Mouse (Mus musculus): ENCODE measurements around the gene Vdr. TPM values are rescaled to one million over a fixed set of nuclear protein-coding genes. Genes with fewer than 3 reads are reported as not detected.

Gene Vdr
- polyA plus RNA-seq, 1 experiment from 2014 or later: 0.22 TPM

DNA sequence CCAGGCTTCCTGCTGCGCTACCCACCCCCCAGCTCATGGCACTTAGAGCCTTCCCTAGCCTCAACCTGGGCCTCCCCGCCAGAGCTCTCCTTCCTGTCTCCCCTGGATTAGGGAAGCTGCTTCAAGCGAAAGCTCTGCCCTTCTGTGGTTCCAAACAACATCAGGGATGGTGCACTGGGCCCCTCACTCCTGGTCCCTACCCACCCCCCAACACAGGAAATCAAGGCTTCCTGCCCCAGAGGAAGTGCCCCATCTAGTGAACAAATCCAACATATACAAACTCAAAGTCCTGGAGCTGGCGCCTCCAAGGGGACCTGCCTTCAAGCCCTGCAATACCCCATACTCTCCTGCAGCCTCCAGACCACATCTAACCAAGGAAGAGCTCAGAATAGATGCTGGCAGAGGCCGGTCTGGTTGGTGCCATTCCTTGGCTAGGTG lies 81.5 kb downstream of the Vdr start:
- peak overlapping the region; percentile 64 for H3K27ac ChIP-seq
- peak overlapping the region; percentile 8; the same call in 1 of the 2 replicates for H3K9ac ChIP-seq
- 29% methylated on average over 5 of the region's 5 CpGs for WGBS (ENCODE audit: insufficient replicate concordance)
- H3K27me3 ChIP-seq: peaks cover 40% of the 10 kb centered on the region
- H3K4me3 ChIP-seq (replicated peaks): peak overlapping the region; percentile 74; the same call in 1 of the 2 replicates
- no peak for DNase-seq
- H3K9me3 ChIP-seq (replicated peaks): no peaks in the 10 kb centered on the region
- 0 out of 2 replicates have a peak, but pooled peaks cover 3% of the 10 kb centered on the region for H3K36me3 ChIP-seq
- peaks cover 97% of the 10 kb centered on the region for H3K4me1 ChIP-seq (replicated peaks)
- no peak for ATAC-seq (ENCODE audit: low read depth)
- peak overlapping the region; percentile 94 for H3K4me2 ChIP-seq

DNA sequence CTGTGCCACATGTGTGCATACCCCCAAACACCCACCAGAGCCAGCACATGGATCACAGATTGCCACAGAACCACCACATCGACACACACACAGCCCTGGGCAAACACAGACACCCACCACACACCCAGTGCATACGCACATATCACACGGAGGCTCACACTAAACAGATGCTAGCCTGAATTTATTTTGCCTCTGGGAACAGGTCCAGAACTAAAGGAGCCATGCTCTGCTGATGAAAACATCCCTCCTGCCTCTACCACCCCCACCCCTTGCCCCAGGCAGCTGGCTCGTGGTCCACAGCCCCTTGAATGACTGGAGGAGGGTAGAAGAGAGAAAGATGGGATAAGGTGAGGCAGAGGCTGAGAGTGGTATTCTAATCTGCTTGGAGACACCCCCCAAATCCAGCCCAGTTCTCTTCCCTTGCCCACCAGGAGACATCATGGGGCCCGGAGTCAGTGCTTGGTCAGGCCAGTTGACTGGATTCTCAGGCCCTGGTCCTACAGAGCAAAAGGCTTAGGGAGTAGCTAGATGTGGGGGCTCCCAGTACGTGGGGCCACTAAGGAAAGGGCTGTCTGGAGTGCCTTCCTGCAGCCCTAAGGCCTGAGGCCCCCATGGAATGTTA lies 82.1 kb downstream of the Vdr start:
- H3K4me2 ChIP-seq: peak overlapping the region; percentile 94
- H3K9ac ChIP-seq: peak overlapping the region; percentile 8; the same call in 1 of the 2 replicates
- peaks cover 38% of the 10 kb centered on the region for H3K27me3 ChIP-seq
- no peaks in the 10 kb centered on the region for H3K9me3 ChIP-seq (replicated peaks)
- ATAC-seq (ENCODE audit: low read depth): no peak
- peaks cover 97% of the 10 kb centered on the region for H3K4me1 ChIP-seq (replicated peaks)
- H3K27ac ChIP-seq: peak overlapping the region; percentile 64
- 0 out of 2 replicates have a peak, but pooled peaks cover 4% of the 10 kb centered on the region for H3K36me3 ChIP-seq
- peak overlapping the region; percentile 74; the same call in 1 of the 2 replicates for H3K4me3 ChIP-seq (replicated peaks)
- no peak for DNase-seq
- 34% methylated on average over 6 of the region's 6 CpGs for WGBS (ENCODE audit: insufficient replicate concordance)

DNA sequence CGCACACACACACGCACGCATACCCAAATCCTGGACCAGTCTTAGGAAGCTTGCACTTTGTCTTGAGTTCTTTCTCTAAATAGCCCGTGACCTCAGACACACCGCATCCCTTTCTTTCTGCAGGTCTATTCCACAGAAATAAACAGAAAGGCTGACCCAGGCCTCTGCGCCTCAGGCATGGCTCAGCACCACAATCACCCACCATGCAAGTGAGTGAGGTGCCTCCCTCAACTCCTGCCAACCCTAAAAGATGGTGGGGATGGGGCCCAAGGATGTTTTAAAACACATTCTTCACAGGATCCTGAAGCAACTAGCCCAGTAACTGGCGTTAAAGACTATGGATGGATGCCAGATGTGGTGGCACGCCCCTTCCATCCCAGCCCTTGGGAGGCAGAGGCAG lies 83.0 kb downstream of the Vdr start:
- Histone ChIP-seq H3K4me1 (replicated peaks) (peaks cover 98% of the 10 kb centered on the region), H3K9me3 (replicated peaks) (no peaks in the 10 kb centered on the region), H3K9ac (no peak overlapping the region), H3K27me3 (peaks cover 29% of the 10 kb centered on the region), H3K4me2 (no peak overlapping the region), H3K4me3 (replicated peaks) (no peak overlapping the region), H3K27ac (no peak overlapping the region), H3K36me3 (0 out of 2 replicates have a peak, but pooled peaks cover 4% of the 10 kb centered on the region)
- DNase-seq (no peak), ATAC-seq (ENCODE audit: low read depth) (no peak)
- WGBS (ENCODE audit: insufficient replicate concordance): 81% methylated on average over 8 of the region's 8 CpGs

DNA sequence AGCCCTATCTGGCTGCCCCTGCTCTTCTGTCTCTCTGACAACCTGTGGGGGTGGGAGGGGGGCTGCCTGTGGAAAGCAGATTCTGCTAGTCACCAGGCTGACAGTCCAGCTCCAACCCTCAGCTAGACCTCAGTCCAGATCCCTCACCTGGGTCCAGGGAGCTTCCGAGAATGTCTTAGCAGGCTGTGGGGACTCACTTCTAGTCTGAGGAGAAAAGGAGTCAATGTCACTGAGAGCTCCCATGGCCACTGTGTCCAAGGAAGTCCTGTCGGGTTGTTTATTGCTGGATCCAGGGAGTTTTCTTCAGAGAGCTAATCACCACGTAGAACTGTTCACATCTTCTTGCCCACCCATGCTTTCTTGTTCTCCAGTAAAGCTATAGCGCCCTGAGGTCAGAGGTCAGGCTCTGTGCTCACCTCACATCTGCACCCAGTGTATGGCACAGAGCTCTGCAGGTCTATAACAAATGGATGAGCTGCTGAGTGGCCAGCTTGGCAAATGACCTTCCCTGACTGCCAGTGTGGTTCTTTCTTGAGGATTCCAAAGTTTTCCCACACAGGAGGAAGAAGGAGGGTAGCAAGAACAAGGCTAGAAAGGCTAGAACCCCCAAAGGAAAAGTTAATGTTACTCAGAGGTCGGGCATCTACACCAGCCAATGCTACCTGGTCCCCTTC lies 83.7 kb downstream of the Vdr start:
- no peak for ATAC-seq (ENCODE audit: low read depth)
- H3K4me3 ChIP-seq (replicated peaks): peak overlapping the region; percentile 60; the same call in 1 of the 2 replicates
- 0 out of 2 replicates have a peak, but pooled peaks cover 4% of the 10 kb centered on the region for H3K36me3 ChIP-seq
- no peak for DNase-seq
- H3K27ac ChIP-seq: peak overlapping the region; percentile 76; the same call in 1 of the 2 replicates
- WGBS (ENCODE audit: insufficient replicate concordance): 54% methylated on average over 5 of the region's 5 CpGs
- peaks cover 98% of the 10 kb centered on the region for H3K4me1 ChIP-seq (replicated peaks)
- H3K27me3 ChIP-seq: peaks cover 22% of the 10 kb centered on the region
- H3K9ac ChIP-seq: peak overlapping the region; percentile 72
- no peaks in the 10 kb centered on the region for H3K9me3 ChIP-seq (replicated peaks)
- peak overlapping the region; percentile 87 for H3K4me2 ChIP-seq

DNA sequence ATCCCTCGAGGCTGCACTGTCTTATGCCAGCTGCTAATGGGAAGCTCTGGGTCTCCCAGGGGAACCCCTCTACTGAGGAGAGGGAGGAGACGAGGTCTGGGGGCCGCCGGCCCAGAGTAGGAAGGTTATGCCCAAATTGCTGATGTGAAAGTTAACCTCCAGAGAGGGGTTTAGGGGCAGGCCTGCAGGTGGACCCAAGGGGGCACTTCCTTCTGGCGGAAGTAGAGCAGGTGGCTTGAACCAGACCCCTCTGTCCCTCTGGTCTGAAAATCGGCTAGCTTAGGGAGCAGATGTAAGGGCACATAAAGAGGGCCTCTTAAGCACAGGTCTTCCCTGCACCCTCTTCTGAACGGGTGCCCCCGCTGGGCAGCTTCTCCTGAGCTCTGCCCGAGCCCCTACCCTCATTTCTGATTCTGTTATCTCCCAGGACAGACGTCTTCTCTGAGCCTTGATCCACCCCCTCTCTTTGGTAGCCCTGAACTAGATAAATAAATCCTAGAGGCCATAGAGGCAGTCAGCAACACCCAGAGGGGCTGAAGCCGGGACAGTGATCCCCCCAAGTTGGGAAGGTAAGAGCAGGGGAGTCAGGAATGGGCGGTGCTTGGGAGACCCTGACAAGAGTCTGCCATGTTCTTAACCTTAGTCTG lies 84.4 kb downstream of the Vdr start:
- peaks cover 16% of the 10 kb centered on the region for H3K27me3 ChIP-seq
- H3K9ac ChIP-seq: peak overlapping the region; percentile 72
- no peak for DNase-seq
- peak; percentile 40 for ATAC-seq (ENCODE audit: low read depth)
- 15% methylated on average over 12 of the region's 12 CpGs for WGBS (ENCODE audit: insufficient replicate concordance)
- H3K9me3 ChIP-seq (replicated peaks): no peaks in the 10 kb centered on the region
- H3K36me3 ChIP-seq: 0 out of 2 replicates have a peak, but pooled peaks cover 4% of the 10 kb centered on the region
- H3K4me2 ChIP-seq: peak overlapping the region; percentile 87
- H3K27ac ChIP-seq: peak overlapping the region; percentile 76
- H3K4me1 ChIP-seq (replicated peaks): peaks cover 98% of the 10 kb centered on the region
- H3K4me3 ChIP-seq (replicated peaks): peak overlapping the region; percentile 60

DNA sequence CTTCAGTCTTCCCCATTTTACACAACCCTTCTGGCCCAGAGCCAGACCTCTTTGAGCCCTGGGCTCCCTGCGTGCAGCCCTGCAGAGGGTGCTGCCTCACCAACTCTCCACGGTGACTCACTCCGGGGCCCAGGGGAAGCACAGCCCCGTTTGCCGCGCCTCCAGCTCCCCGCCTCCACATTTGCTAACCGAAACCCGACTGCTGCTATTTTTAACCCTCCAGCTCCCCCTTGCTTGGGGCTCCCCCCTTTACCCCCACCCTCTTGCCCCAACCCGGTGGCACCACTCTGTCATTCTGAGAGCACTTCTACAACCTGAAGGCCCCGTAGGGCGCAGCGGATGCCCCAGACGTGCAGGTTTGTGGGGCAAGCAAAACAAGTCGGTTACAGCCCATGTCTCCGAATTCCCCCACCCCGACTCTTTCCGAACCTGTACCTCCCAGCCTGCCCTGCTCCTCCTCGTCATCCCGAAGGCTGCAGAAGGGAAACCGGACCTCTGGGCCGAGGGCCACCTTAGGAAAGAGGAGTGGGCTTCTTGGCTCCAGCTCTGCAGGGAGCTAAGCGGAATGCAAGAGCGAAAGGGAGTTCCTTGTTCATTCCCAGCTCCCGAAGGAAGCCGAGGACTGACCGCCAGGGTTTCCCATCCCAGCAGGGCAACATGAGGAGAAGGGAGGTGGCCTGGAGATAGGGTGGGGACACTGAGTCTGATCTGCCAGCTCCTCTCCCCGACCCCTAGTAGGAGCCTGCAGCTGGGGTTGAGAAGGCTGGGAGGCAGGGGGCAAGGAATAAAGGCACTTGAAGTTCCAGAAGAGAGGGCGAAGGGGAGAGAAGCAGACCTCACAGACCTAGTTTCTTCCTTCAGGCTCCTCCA lies 85.1 kb downstream of the Vdr start:
- peak overlapping the region; percentile 60 for H3K4me3 ChIP-seq (replicated peaks)
- DNase-seq (peak; percentile 68), ATAC-seq (ENCODE audit: low read depth) (peak; percentile 80)
- peak overlapping the region; percentile 76 for H3K27ac ChIP-seq
- peaks cover 8% of the 10 kb centered on the region for H3K27me3 ChIP-seq
- H3K9ac ChIP-seq: peak overlapping the region; percentile 72
- WGBS (ENCODE audit: insufficient replicate concordance): 9% methylated on average over 29 of the region's 29 CpGs
- no peaks in the 10 kb centered on the region for H3K9me3 ChIP-seq (replicated peaks)
- H3K4me2 ChIP-seq: peak overlapping the region; percentile 87
- 0 out of 2 replicates have a peak, but pooled peaks cover 4% of the 10 kb centered on the region for H3K36me3 ChIP-seq
- peaks cover 96% of the 10 kb centered on the region for H3K4me1 ChIP-seq (replicated peaks)

DNA sequence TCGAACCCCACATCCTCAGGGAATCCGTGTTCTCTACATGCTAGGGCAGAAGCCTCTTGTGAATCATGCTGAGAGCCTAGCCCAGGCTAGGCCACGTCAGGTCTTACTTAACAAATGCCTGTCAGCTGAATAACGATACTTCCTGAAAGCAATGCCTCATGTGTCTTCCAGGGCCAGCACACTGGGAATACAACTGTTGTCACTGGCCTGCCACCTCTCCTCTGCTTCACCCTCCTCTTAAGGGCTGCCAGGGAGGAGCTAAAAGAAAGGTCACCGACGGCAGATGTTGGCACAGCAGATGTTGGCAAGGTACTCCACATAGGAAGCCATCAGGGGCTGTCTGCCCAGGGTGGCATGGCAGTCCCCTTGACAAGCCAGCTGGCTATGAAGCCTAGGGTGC lies 86.4 kb downstream of the Vdr start:
- no peak overlapping the region for H3K4me2 ChIP-seq
- 0 out of 2 replicates have a peak overlapping the region, but pooled peaks have one; percentile 9 for H3K27ac ChIP-seq
- no peaks in the 10 kb centered on the region for H3K27me3 ChIP-seq
- no peaks in the 10 kb centered on the region for H3K9me3 ChIP-seq (replicated peaks)
- H3K9ac ChIP-seq: peak overlapping the region; percentile 49
- ATAC-seq (ENCODE audit: low read depth) (no peak), DNase-seq (no peak)
- WGBS (ENCODE audit: insufficient replicate concordance): 77% methylated on average over 6 of the region's 6 CpGs
- peaks cover 84% of the 10 kb centered on the region for H3K4me1 ChIP-seq (replicated peaks)
- H3K4me3 ChIP-seq (replicated peaks): no peak overlapping the region
- H3K36me3 ChIP-seq: 0 out of 2 replicates have a peak, but pooled peaks cover 4% of the 10 kb centered on the region

DNA sequence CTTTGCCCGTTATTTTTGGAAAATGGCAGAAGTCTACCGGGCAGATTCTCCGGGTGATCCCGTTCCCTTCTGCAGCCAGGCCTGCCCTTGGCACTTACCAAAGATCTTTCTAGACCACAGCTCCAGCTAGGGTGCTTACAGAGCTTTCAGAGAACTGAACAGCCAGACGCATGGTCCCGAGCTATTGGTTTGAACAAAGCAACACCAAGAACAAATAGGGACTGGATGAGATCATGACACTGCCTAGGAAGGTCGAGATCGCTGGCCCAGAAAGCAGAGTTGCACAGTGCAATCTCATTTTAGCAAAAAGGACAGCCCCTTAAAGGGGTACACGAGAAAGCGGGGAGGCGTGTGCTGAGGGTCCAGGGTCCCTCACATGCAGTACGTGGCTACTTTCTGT lies 87.0 kb downstream of the Vdr start:
- H3K4me2 ChIP-seq: no peak overlapping the region
- 69% methylated on average over 12 of the region's 12 CpGs for WGBS (ENCODE audit: insufficient replicate concordance)
- no peak overlapping the region for H3K27ac ChIP-seq
- H3K4me1 ChIP-seq (replicated peaks): peaks cover 78% of the 10 kb centered on the region
- no peak for DNase-seq
- no peak overlapping the region for H3K4me3 ChIP-seq (replicated peaks)
- 0 out of 2 replicates have a peak, but pooled peaks cover 4% of the 10 kb centered on the region for H3K36me3 ChIP-seq
- no peak overlapping the region for H3K9ac ChIP-seq
- H3K27me3 ChIP-seq: no peaks in the 10 kb centered on the region
- no peak for ATAC-seq (ENCODE audit: low read depth)
- H3K9me3 ChIP-seq (replicated peaks): no peaks in the 10 kb centered on the region

DNA sequence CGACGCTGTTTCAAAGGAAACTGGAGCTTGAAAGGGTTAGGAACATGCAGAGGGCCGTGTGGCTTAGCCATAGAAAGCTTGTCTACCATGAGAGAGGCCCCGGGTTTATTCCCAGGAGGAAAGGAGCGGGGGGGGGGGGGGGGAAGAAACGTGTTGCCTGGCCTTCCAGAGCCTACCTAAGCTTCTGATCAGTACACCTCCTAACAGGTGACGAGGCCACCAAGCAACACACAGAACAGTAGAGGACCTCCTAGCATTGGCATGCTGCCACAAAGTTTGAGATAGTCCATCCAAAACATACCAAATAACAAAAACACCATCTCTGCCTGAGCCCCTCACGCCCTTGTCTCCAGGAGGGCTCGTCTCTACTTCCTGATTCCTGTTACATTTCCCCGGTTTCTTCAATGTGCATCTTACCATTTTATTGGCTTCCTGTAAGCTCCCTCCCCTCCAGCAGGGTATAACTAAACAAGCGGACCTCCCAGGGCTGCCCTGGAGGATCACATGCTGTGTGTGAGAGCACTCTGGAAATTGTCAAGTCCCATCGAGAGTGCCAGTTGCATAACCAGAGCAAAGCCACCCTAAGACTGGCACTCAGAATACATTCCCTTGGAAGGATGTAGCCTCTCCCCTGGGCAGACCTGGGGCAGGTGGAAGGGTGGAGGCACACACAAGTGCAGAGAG lies 87.7 kb downstream of the Vdr start:
- Histone ChIP-seq H3K36me3 (0 out of 2 replicates have a peak, but pooled peaks cover 4% of the 10 kb centered on the region), H3K9ac (no peak overlapping the region), H3K27me3 (no peaks in the 10 kb centered on the region), H3K4me1 (replicated peaks) (peaks cover 76% of the 10 kb centered on the region), H3K27ac (no peak overlapping the region), H3K4me2 (no peak overlapping the region), H3K9me3 (replicated peaks) (no peaks in the 10 kb centered on the region), H3K4me3 (replicated peaks) (no peak overlapping the region)
- no peak for DNase-seq
- no peak for ATAC-seq (ENCODE audit: low read depth)
- WGBS (ENCODE audit: insufficient replicate concordance): 44% methylated on average over 11 of the region's 12 CpGs

DNA sequence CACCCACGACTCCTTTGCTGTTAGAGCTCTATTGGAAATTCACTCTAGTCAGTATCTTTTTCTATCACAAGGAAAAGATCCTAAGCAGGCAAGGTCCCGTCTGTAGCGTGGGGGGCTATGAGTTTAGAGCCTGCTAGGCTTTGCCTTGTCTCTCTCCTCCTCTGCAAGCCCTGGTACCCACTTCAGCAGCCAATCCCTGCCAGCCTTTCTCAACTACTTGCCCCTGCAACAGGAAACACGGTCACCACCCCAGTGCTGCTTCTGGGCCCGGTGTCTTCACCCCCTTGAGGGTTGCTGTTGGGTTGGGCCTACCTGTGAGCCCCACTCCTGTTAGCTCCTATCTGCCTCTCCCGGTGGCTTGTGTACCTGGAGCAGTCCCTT lies 88.5 kb downstream of the Vdr start:
- H3K9me3 ChIP-seq (replicated peaks): no peaks in the 10 kb centered on the region

More for the DNA sequence above, 88.5 kb downstream of the Vdr start:
- no peaks in the 10 kb centered on the region for H3K27me3 ChIP-seq
- no peak for ATAC-seq (ENCODE audit: low read depth)
- no peak for DNase-seq
- H3K4me3 ChIP-seq (replicated peaks): no peak overlapping the region
- peak overlapping the region; percentile 72 for H3K27ac ChIP-seq
- H3K4me2 ChIP-seq: no peak overlapping the region
- H3K4me1 ChIP-seq (replicated peaks): peaks cover 69% of the 10 kb centered on the region
- 0 out of 2 replicates have a peak, but pooled peaks cover 4% of the 10 kb centered on the region for H3K36me3 ChIP-seq
- peak overlapping the region; percentile 9; the same call in 1 of the 2 replicates for H3K9ac ChIP-seq
- WGBS (ENCODE audit: insufficient replicate concordance): 43% methylated on average over 6 of the region's 6 CpGs

Data from liver, embryonic 13.5 days (tissue).